Mouse (Mus musculus) E14TG2a.4 (cell line): ENCODE measurements around the gene Ttyh1.

Experiments
- H3K27me3 ChIP-seq: 2 replicates; pipeline ENCODE4 v1.6.1; 2014; ENCODE audit warnings: low read length, control low read depth; ENCODE audit not compliant: insufficient read depth
- H3K36me3 ChIP-seq: 2 replicates; pipeline ENCODE4 v1.6.1; 2014; ENCODE audit warnings: low read length, control low read depth; ENCODE audit not compliant: insufficient read depth
- H3K4me1 ChIP-seq: replicated peaks from 2 replicates; pipeline ENCODE4 v1.6.1; 2014; ENCODE audit warnings: low read depth, low read length, control low read depth
- H3K4me3 ChIP-seq: replicated peaks from 2 replicates; pipeline ENCODE4 v1.5.1; 2014; ENCODE audit warnings: mild to moderate bottlenecking, low read length
- H3K9me3 ChIP-seq: 2 replicates; pipeline ENCODE4 v1.6.1; 2014; ENCODE audit warnings: low read length, control low read depth
- CTCF ChIP-seq: conservative IDR thresholded peaks from 2 replicates; pipeline ENCODE4 v1.5.1; 2014; ENCODE audit warnings: low read length
- NANOG ChIP-seq: IDR thresholded peaks from 2 replicates; pipeline ENCODE4 v1.6.1; 2014; ENCODE audit warnings: borderline replicate concordance, low read length, mixed read lengths
- POU5F1 ChIP-seq: IDR thresholded peaks from 2 replicates; pipeline ENCODE4 v1.6.1; 2014; ENCODE audit warnings: low read length, borderline replicate concordance

The Ttyh1 gene

GRCm38 (mm10) chr7:4136771-4137531 is 17.7 kb downstream of the Ttyh1 start, which contains the start of gene Leng8:
Leng8 (plus strand) TSS chr7:4137039.
- H3K9me3 ChIP-seq, result no peaks in the 10 kb centered on the region
- TF ChIP-seq POU5F1 (no peak), CTCF (no peak), NANOG (no peak)
- peak within 1 kb of the TSS; percentile 95 for H3K4me3 ChIP-seq
- no peaks in the 10 kb centered on the region for H3K27me3 ChIP-seq
- H3K36me3 ChIP-seq, result peaks cover 73% of the 10 kb centered on the region
- H3K4me1 ChIP-seq, result peaks cover 71% of the 10 kb centered on the region

GRCm38 (mm10) chr7:4137746-4138145 is 18.5 kb downstream of the Ttyh1 start:
- Histone ChIP-seq H3K4me1 (peaks cover 71% of the 10 kb centered on the region), H3K9me3 (no peaks in the 10 kb centered on the region), H3K27me3 (no peaks in the 10 kb centered on the region), H3K4me3 (peak overlapping the region; percentile 95), H3K36me3 (peaks cover 73% of the 10 kb centered on the region)
- TF ChIP-seq POU5F1 (no peak), CTCF (no peak), NANOG (no peak)

DNA sequence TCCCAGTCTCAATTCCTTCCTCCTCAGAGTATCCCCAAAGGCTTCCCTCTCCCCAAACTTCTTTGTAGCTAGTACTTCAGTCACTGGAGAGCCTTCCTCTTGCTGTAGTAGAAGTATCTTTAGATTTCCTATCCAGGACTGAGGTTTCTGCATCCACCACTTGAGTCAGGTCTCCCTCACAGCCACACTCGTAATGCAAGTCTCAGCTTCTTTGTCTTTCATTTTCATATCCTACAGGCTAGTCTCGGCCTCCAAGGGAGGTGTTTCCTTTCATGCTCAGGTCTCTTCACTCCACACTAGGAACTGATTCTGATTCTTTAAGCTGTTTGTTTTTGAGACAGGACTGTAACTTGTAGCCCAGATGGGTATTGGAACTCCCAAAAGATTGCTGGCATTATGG is 19.0 kb downstream of the Ttyh1 start:
- Histone ChIP-seq H3K4me3 (peak overlapping the region; percentile 95), H3K9me3 (no peaks in the 10 kb centered on the region), H3K27me3 (no peaks in the 10 kb centered on the region), H3K4me1 (peaks cover 71% of the 10 kb centered on the region), H3K36me3 (peaks cover 73% of the 10 kb centered on the region)
- no peak for TF ChIP-seq CTCF
- TF ChIP-seq POU5F1, result no peak
- TF ChIP-seq NANOG, result no peak

DNA sequence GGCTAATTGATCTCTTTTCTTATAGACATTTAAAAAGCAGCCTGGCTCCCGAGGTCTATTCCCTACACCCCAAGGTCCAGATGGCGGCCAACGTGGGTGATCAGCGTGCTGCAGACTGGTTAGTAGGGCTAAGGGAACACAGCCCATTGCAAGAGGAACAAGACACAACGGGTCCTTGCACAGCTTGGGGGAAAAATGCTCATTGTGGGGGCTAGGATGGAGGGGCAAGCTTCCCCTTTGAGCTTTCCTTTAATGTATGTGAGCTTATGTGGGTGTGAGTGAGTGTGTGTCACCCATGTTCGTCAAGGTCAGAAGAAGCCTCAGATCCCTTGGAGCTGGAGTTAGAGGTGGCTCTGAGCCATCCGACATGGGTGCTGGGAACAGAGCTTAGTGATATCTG is 19.5 kb downstream of the Ttyh1 start:
- no peaks in the 10 kb centered on the region for H3K27me3 ChIP-seq
- H3K4me3 ChIP-seq, result peak overlapping the region; percentile 95; the same call in 1 of the 2 replicates
- peaks cover 73% of the 10 kb centered on the region for H3K36me3 ChIP-seq
- H3K9me3 ChIP-seq, result no peaks in the 10 kb centered on the region
- TF ChIP-seq NANOG (no peak), POU5F1 (no peak), CTCF (no peak)
- peaks cover 70% of the 10 kb centered on the region for H3K4me1 ChIP-seq

GRCm38 (mm10) chr7:4139391-4139790 is 20.2 kb downstream of the Ttyh1 start:
- TF ChIP-seq CTCF (no peak), POU5F1 (no peak)
- peaks cover 68% of the 10 kb centered on the region for H3K4me1 ChIP-seq
- no peaks in the 10 kb centered on the region for H3K27me3 ChIP-seq
- H3K36me3 ChIP-seq, result peaks cover 73% of the 10 kb centered on the region
- H3K9me3 ChIP-seq, result no peaks in the 10 kb centered on the region
- no peak overlapping the region for H3K4me3 ChIP-seq

DNA sequence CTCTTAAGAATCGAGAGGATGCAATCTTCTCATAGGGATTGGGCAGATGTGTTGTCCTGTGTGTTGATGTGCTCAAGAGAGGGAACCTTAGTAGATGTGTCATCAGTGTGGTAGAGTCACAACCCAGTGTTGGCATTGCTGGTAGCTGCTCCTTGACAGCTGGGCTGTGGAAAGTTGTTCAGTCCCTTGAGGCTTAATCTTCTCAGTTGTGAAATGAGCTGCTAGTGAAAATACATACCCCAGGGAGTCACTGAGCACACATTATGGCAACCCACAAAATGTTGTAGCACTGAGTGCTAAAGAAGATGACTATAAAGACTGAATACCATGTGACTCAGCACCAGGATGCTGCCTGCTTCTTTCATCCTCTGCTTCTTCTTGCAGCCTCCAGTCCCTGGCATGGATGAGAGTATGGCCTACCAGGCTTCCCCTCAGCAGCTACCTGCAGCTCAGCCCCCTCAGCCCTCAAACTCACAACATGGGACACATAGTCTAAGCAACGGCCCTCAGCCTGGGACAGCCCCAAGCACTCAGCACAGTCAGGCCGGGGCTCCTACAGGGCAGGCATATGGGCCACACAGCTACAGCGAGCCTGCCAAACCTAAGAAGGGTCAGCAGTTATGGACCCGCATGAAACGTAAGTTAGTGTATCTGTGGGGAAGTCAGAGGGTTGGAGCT is 22.6 kb downstream of the Ttyh1 start:
- Histone ChIP-seq H3K27me3 (no peaks in the 10 kb centered on the region), H3K36me3 (peaks cover 90% of the 10 kb centered on the region), H3K9me3 (no peaks in the 10 kb centered on the region), H3K4me3 (no peak overlapping the region), H3K4me1 (peaks cover 75% of the 10 kb centered on the region)
- TF ChIP-seq POU5F1 (no peak), NANOG (no peak), CTCF (no peak)

DNA sequence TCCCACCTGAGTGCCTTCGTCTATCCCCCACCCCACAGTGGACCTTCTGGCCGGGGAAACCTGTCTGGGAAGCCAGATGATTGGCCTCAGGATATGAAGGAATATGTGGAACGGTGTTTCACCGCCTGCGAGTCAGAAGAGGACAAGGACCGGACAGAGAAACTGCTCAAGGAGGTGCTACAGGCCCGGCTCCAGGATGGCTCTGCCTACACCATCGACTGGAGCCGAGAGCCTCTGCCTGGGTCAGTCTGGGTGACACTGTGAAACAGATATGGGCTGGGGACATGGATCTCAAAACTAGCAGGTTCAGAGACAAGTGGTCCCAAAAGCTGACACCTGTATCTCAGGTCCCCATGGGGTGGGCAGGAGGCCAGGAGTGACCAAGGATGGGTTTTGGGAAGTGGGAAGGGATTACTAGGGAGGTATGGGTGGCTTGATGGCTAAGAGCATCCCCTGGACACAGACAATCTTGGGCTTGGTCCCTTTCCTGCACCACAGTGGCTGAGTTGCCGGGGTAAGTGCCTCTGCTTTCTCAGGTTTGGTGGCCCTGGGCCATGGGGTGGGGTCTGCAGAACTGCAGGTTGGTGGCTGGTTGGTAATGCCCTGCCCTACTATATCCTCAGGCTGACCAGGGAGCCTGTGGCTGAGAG is 23.7 kb downstream of the Ttyh1 start:
- Histone ChIP-seq H3K4me3 (no peak overlapping the region), H3K9me3 (no peaks in the 10 kb centered on the region), H3K27me3 (no peaks in the 10 kb centered on the region), H3K4me1 (peaks cover 81% of the 10 kb centered on the region), H3K36me3 (peaks cover 100% of the 10 kb centered on the region)
- TF ChIP-seq NANOG, result no peak
- no peak for TF ChIP-seq POU5F1
- no peak for TF ChIP-seq CTCF

GRCm38 (mm10) chr7:4143506-4143905 is 24.3 kb downstream of the Ttyh1 start:
- no peak for TF ChIP-seq CTCF
- TF ChIP-seq POU5F1, result no peak
- TF ChIP-seq NANOG, result no peak
- H3K4me3 ChIP-seq, result no peak overlapping the region

More at GRCm38 (mm10) chr7:4143506-4143905, 24.3 kb downstream of the Ttyh1 start:
- Histone ChIP-seq H3K27me3 (no peaks in the 10 kb centered on the region), H3K9me3 (no peaks in the 10 kb centered on the region), H3K4me1 (peaks cover 81% of the 10 kb centered on the region), H3K36me3 (peaks cover 100% of the 10 kb centered on the region)
